Mouse (Mus musculus) central nervous system, embryonic 14 days (tissue): Measurements from ENCODE around the gene Tmem198. TPM values are rescaled to one million over a fixed set of nuclear protein-coding genes. Genes with fewer than 3 reads are reported as not detected.

ENCODE experiments used
- polyA plus RNA-seq: library from polyadenylated mRNA; depleted of rRNA; stranded (reverse); fragments of >200 nt; gene quantifications from 2 replicates; pipeline ENCODE4 v1.2.3, GENCODE M21; 2012; rRNA removed

Gene Tmem198
- polyA plus RNA-seq: 34.7 and 39.6 TPM in 2 replicates

GRCm38 (mm10) chr1:75478916-75479634, at the start of gene Tmem198, which contains the start of gene Chpf:
Gene Tmem198, plus strand, starts transcription at chr1:75479532.
Gene Chpf, minus strand, starts transcription at chr1:75479307.

GRCm38 (mm10) chr1:75435475-75436328, 43.6 kb upstream of the Tmem198 start, which contains the start of gene Gmppa:
Gene Gmppa, plus strand, starts transcription at chr1:75435930.

GRCm38 (mm10) chr1:75450314-75451005, 28.9 kb upstream of the Tmem198 start, which contains the start of gene Asic4:
Gene Asic4, plus strand, starts transcription at chr1:75450436.

GRCm38 (mm10) chr1:75505956-75506831, 26.9 kb downstream of the Tmem198 start, which contains the start of gene Obsl1:
Gene Obsl1, minus strand, starts transcription at chr1:75506452.

GRCm38 (mm10) chr1:75507006-75507405, 27.7 kb downstream of the Tmem198 start, which contains the start of gene Inha:
Gene Inha, plus strand, starts transcription at chr1:75507077.

GRCm38 (mm10) chr1:75521321-75522031, 42.1 kb downstream of the Tmem198 start, which contains the start of gene Stk11ip:
Gene Stk11ip, plus strand, starts transcription at chr1:75521529.

Other genes starting within 250 kb of the Tmem198 start
- not detected in 2 replicates for gene A630095N17Rik, start 247.4 kb upstream of the Tmem198 start, polyA plus RNA-seq
- 49.5 and 53.3 TPM in 2 replicates for gene Dnajb2, start 243.1 kb upstream of the Tmem198 start, polyA plus RNA-seq
- gene Ptprn, start 215.0 kb upstream of the Tmem198 start, polyA plus RNA-seq: 36.6 and 47.6 TPM in 2 replicates
- 58.6 and 67.6 TPM in 2 replicates for gene Resp18, start 201.1 kb upstream of the Tmem198 start, polyA plus RNA-seq
- gene Dnpep, start 161.5 kb upstream of the Tmem198 start, polyA plus RNA-seq: 146 and 166 TPM in 2 replicates
- 0.93 and 10.1 TPM in 2 replicates for gene Des, start 119.2 kb upstream of the Tmem198 start, polyA plus RNA-seq
- 41.4 and 54.7 TPM in 2 replicates for gene Speg, start 104.2 kb upstream of the Tmem198 start, polyA plus RNA-seq
- gene Gmppa, start 43.6 kb upstream of the Tmem198 start, polyA plus RNA-seq: 101 and 108 TPM in 2 replicates
- 22.4 and 30.0 TPM in 2 replicates for gene Asic4, start 29.1 kb upstream of the Tmem198 start, polyA plus RNA-seq
- 52.0 and 66.5 TPM in 2 replicates for gene Chpf, start 225 bp upstream of the Tmem198 start, polyA plus RNA-seq
- gene Obsl1, start 26.9 kb downstream of the Tmem198 start, polyA plus RNA-seq: 53.1 and 100 TPM in 2 replicates
- 54.6 and 59.8 TPM in 2 replicates for gene Inha, start 27.5 kb downstream of the Tmem198 start, polyA plus RNA-seq
- gene Stk11ip, start 42.0 kb downstream of the Tmem198 start, polyA plus RNA-seq: 34.9 and 35.1 TPM in 2 replicates
- gene Slc4a3, start 66.7 kb downstream of the Tmem198 start, polyA plus RNA-seq: 52.2 and 67.1 TPM in 2 replicates